Mouse (Mus musculus) gonadal fat pad, adult 2 months (tissue): ENCODE results near the gene Ddx5. TPM values are rescaled to one million over a fixed set of nuclear protein-coding genes. Genes with fewer than 3 reads are reported as not detected.

ENCODE experiments used
- polyA plus RNA-seq: library from polyadenylated mRNA; depleted of rRNA; stranded (reverse); fragments of >200 nt; gene quantifications from 2 replicates; pipeline ENCODE4 v1.2.3, GENCODE M21; 2012; rRNA removed

The Ddx5 gene
- polyA plus RNA-seq, 1 experiment, result 362 TPM

Other genes starting within 250 kb of the Ddx5 start
- 26.3 and 26.6 TPM in 2 replicates for gene Tex2, start 175.8 kb downstream of the Ddx5 start, polyA plus RNA-seq
- 62.5 and 77.5 TPM in 2 replicates for gene Pecam1, start 38.6 kb downstream of the Ddx5 start, polyA plus RNA-seq
- gene Milr1, start 38.0 kb downstream of the Ddx5 start, polyA plus RNA-seq, result 0.82 and 0.93 TPM in 2 replicates
- 4.4 and 5.1 TPM in 2 replicates for gene Polg2, start 9.6 kb downstream of the Ddx5 start, polyA plus RNA-seq
- 4.3 and 4.5 TPM in 2 replicates for gene Cep95, start 67 bp upstream of the Ddx5 start, polyA plus RNA-seq
- 10.0 and 14.1 TPM in 2 replicates for gene Smurf2, start 131.5 kb upstream of the Ddx5 start, polyA plus RNA-seq
- gene Kpna2, start 210.4 kb upstream of the Ddx5 start, polyA plus RNA-seq, result 12.9 and 16.0 TPM in 2 replicates
- 3.9 and 4.5 TPM in 2 replicates for gene 1810010H24Rik, start 236.5 kb upstream of the Ddx5 start, polyA plus RNA-seq